Mouse (Mus musculus): Measurements from ENCODE around the gene Cdh23.

Gene Cdh23

DNA sequence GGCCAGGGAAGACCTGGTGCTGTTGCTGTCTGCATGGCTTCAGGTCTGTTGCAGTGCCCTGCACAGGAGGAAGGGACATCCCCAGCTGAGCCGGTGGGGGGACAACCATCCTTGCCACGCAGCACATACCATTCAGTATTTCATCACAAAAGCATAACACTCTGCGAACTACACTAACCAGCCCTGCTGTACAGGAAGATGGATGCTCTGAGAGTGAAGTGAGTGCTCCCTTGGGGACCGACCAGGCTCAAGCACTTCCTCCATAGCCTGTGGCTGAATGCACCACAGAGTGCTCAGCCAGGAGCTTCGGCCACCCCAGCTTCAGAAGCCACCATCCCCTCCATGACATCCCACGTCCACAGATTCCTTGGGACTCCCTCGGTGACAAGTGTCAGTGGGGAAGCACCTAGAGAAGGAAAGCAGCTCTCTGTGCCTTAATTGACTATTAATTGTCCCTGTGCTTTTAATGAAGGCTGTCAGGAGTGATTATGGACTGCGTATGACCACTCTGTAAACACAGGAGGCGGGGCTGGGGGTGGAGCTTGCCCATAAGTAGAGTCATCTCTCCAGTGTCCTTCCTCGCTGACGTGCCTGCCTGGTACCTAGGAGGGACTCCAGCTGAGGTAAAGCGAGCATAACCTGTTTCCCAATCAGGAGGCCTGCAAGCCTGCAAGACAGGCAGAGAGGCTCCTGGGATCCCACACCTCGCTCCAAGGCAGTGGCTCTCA lies 60.6 kb downstream of the Cdh23 start:
- DNase-seq (ENCODE audit: low spot score in 2 of 2) = no peak

DNA sequence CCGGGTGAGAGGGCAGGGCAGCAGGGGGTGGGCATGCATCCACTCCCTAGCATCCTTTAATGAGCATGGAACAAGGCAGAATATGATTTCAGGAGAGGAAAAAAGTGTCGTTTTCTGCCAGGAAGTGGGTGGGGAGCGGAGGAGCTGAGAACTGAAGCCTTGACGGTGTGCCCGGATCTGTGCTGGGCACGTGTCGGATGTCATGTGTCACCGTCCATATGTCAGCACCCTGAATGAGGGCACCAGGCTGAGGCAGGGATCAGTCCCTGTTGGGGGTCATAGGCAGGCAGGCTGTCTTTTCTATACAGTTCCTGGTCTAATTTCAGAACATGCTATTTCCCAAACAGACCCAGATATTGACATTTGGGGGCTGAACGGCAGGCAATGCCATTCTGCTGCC lies 61.9 kb downstream of the Cdh23 start:
- DNase-seq (ENCODE audit: low spot score in 2 of 2) = no peak

DNA sequence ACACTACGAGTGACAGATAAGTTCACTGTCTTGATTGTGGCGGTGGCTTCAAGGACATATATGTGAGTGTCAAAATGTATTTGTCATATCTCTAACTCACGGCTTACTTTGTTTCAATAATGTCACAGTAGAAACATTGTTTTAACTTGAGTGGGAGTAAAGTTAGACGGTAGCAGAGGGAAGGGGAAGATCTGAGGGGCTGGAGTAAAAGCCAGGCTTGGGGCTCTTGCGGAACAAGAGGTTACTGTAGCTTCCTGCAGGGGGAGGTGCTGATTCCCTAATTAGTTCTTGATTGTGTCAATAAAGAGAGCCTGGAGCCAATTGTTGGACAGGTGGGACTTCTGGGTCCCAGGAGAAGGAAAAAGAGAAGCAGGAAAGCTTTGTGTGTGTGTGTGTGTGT lies 70.2 kb downstream of the Cdh23 start:
- no peak for DNase-seq (ENCODE audit: low spot score in 2 of 2)

DNA sequence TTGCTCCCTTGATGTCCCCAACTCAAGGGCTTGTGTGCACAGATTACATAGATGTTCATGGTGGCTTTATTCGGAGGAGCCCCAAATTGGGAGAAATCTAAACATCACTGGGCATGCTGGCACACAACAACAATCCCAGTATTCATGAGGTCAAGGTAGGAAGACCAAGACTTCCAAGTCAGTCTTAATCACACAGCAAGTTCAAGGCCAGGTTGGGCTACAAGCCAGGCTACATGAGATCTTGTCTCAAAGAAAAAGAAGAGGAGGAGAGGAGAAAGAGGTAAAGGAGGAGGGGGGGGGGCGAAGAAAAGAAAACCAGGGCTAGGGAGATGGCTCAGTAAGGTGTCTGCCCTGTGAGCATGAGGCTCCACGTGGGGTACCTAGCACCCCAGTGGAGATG lies 70.8 kb downstream of the Cdh23 start:
- no peak for DNase-seq (ENCODE audit: low spot score in 2 of 2)

DNA sequence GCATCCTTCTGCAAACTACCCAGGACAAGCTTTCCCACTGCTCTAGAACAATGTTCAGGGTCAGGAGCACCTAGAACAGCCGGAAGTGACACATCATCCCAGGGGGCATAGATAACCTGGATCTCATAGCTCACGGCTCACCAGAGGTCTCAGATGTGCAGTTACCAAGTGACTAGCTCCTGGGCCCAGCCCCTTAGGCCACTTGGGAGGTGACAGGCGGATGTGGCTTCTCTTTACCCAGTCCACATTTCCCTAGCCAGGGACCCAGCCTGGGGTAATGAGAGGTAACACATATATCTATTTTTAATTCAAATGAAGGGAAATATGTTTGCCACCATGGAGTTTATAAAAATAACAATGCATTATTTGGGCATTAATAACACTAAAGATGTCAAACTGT lies 71.3 kb downstream of the Cdh23 start:
- DNase-seq (ENCODE audit: low spot score in 2 of 2) = no peak

DNA sequence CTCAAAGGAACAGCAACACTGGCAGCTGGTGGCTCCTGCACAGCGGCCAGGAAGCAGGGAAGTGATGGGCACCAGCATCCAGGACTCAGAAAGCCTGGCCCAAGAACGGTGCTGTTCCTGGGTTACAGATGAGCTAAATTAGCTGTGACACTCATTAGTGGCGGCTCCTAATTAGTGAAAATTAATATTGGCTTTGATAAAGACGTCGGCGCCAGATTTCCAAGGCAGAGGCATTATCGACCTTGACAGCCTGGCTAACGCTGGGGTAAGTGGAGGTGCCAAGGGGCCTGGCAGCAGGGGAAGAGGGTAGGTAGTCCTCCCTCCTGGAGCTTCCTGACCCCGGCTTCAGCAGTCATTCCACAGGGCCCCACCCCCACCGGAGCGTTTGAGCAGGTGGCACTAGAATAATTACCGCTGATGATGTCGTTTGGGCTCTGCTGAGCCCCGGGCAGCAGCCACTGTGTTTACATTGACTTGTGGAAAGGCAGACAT lies 72.0 kb downstream of the Cdh23 start:
- no peak for DNase-seq (ENCODE audit: low spot score in 2 of 2)

DNA sequence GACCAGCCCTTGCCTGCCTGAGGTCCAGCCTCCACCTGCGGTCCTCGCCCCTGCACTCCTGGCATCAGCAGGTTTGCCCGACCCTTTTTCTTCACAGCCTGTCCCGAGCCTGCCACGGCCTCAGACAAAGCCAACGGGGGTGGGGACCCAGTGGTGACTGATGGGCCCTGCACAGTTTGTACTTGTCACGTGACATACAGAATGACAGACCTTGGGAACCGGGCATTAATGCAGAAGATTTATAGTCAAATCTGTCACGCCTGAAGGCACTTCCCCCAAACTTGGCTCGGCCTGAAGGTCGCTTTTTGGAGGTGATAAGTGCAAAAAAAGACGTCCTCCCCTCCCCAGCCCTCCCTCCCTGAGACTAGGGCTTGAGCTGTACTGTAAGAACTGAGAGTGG lies 73.5 kb downstream of the Cdh23 start:
- no peak for DNase-seq (ENCODE audit: low spot score in 2 of 2)

DNA sequence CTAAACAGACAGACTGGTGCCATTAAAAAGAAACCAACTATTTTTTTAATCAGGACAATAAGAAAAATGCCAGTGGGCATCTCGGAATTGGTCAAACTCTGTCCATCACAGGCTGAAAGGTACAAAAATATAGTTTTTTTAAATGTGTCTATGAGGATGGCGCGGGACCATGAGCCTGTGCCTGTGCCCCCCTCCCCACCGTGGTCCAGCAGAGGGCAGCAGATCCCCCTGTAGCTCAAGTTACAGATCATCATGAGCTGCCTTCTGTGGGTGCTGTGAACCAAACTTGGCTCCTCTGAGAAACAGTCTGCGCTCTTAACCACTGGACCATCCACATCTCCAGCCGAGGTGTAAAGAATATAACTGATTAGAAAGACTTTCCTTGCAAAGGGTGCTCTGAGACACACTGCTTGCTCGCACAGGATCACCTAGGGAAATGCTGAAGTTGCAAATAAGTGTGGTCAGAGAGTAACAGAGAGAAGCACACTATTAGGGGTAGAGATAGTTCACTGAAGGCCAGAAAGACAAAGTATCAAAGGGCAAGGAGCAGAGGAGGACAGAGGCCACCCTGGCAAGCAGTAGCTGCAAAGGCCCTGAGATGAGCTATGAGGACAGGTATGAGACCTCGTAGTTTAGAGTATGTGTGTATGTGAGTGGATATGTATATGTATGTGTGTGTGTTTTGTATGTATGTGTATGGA lies 74.7 kb downstream of the Cdh23 start:
- DNase-seq (ENCODE audit: low spot score in 2 of 2) = no peak

DNA sequence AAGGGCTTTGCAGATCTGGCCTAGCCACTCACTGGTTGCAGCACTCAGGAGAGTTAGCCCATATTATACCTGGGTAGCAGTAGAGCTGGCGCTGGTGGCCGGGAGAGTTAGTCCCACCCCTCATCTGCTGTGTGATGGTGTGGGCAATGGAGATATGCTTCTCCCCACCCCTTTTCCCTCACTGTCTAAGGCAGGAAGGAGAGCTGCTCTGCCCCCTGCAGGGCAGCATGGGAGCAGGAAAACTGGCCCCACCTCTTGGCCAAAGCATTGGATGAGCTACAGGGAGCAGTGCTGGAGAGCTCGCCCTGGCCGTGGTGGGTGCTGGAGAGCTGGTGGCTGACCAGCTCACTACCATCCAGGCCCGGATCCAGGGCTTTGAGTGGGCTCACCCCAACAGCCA lies 80.4 kb downstream of the Cdh23 start:
- DNase-seq (ENCODE audit: low spot score in 2 of 2) = no peak

DNA sequence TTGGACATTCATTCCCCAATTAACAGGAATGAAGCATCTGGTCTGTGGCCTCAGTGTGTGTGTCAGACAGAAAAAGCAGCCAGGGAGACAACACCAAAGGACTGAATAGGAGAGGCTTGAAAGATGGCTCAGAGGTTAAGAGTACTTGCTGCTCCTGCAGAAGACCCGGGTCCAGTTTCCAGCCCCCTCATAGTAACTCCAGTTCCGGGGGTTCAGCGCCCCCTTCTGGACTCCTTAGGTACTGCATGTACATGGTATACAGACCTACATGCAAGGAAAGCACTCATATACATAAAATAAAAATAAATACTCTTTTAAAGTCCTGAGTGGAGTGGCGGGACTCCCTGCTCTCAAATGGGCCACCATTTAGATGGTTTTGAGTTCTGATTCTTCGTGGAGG lies 83.4 kb downstream of the Cdh23 start:
- DNase-seq (ENCODE audit: low spot score in 2 of 2) = peak; percentile 11 to 37

DNA sequence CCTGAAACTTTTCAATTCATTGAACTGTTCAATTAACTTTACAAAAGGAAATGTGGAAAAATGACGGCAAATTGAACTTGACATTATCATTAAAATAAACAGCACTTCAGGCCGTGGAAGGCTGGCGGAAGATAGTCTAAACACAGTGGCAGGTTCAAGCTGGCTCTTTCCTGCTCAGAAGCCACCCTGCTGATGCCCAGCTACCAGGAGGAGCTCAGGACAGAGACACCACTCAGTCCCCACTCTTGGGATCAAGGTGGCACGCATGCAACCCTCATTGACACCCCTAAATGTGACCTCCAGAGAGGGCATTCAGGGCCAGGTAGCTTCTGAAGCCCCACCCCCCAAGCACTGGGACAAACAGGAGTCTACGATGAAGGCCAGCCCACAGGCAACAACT lies 89.1 kb downstream of the Cdh23 start:
- DNase-seq (ENCODE audit: low spot score in 2 of 2) = no peak

DNA sequence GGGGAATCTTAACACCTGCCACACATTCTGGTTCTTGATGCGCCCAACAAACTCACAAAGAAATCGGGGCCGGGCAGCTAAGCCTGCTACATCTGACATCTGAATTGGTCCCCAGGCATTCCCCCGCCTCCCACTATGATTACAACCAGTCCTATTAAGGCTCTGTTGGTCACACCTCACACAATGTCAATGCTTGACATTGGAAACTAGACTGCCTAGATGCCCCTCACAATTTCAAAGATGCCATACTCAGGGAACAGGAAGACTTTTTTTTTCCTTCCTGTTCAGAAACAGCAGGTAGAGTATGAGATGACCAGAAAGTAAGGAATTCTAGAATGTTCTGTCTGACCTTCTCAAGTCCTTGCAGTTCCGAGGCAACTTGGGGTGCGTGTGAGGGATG lies 89.6 kb downstream of the Cdh23 start:
- DNase-seq (ENCODE audit: low spot score in 2 of 2) = no peak

DNA sequence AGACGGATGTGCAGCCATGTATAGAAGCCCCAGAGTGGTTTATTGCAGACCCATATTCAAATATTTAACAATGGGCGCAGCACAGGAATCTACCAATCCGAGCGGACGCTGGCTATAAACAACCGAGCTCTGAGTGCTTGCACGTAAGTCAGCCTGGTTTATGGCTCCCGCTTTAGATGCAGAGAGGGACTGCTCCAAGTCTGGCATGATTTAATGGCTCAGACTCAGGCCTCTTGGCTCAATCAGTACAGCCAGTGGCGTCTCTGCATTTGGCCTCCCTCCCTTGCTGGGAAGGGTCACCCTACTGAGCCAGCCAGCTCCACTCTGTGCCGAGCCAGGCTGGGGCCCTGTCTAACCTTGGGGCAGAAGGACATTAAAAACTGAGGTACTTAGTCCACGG lies 94.1 kb downstream of the Cdh23 start:
- DNase-seq (ENCODE audit: low spot score in 2 of 2) = no peak

DNA sequence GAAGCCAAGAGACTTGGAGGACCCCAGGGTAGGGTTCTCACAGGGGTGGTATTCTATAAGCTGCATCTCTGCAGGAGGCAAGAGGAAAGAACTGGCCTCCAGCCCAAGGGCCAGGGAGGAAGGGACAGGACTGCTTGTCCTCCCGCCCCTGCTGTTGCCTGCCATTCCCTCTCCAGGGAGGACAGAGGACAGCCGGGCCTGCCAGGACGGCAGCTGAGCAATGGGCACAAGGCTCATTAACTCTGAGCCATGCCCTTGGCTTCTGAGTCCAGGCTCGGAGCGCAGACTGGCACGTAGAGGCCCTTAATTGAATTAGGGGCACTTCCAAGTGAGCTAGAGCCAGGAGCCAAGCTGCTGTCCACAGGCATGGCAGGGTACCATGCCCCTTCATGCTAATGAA lies 101.1 kb downstream of the Cdh23 start:
- DNase-seq (ENCODE audit: low spot score in 2 of 2) = no peak

DNA sequence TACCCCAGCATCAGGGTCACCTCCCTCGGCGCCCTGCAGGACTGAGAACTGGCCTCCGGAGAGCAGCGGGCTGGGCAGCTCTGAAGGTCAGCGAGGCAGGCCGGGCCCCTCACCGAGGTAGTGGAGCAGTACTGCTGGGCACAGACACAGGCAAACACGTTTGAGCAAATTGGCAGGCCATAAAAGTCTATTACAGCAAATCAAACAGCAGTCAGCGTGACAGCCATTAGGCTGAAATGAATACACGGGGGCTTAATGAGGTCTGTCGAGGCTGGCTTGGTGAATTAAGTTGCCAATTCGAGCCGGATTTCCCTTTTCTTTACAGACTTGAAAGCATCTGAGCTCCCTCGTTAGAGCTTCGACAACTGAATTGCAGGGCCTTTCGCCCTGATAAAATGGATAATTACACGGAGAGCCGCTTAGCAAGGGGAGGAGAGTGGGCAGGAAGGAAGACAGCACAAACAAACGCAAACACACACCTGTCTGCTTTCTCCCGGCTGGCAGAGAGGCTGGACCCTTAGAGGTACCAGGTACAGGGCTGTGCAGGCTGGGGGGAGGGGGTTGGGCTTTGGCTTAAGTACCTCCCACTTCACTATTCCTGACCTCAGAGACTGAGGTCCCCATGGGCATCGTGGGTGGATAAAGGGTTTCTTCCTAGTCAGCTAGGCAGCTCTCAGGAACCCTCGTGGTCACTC lies 103.3 kb downstream of the Cdh23 start:
- no peak for DNase-seq (ENCODE audit: low spot score in 2 of 2)

DNA sequence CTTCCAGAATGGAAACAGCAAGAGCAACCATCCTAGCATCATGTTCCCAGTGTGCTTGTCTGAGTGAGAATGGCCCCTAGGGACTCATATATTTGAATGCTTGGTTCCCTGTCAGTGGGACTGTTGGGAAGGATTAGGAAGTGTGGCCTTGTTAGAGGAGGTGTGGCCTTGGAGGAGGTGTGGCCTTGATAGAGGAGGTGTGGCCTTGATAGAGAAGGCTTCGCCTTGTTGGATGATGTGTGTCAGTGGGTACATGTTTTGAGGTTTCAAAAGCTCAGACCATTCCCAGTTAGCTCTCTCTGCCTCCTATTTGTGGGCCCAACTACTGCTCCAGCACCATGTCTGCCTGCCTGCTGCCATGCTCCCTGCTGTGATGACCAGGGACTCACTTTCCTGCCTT lies 105.0 kb downstream of the Cdh23 start:
- no peak for DNase-seq (ENCODE audit: low spot score in 2 of 2)

DNA sequence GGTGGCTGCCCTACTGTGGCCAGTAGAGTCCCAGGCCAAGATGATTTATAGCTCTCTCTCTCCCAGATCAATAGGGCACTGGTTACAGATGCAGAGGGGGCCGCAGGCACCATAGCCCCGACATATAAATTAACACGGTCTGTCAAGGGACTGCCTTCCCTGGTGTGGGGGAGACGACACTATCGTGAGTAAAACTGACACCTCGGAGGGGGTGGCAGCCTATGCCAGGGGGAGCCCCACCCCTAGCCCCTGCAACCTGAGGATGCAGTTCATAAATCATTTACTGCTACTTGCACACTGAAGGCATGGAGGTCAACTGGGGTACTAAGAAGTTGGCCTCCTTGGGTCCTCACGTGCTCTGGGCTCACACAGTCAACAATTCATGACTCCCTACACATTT lies 106.0 kb downstream of the Cdh23 start:
- no peak for DNase-seq (ENCODE audit: low spot score in 2 of 2)

DNA sequence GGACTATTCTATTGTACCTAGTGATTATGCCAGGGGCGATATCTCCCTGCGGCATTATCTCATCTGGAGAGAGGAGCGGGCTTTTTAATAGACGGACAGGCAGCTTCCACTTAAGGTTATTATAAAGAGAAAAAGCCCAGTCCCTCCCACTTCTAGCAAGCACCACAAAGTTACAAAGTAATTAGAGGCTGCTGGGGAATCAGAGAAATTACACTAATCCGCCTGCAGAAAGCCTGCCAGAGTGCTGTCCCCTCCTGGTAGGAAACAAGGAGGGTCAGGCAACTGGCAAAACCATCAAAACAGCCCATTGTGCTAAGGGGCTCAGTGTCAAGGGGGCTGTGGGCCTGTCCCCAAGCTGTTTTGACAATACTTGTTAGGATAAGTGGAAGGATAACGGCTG lies 110.6 kb downstream of the Cdh23 start:
- no peak for DNase-seq (ENCODE audit: low spot score in 2 of 2)

DNA sequence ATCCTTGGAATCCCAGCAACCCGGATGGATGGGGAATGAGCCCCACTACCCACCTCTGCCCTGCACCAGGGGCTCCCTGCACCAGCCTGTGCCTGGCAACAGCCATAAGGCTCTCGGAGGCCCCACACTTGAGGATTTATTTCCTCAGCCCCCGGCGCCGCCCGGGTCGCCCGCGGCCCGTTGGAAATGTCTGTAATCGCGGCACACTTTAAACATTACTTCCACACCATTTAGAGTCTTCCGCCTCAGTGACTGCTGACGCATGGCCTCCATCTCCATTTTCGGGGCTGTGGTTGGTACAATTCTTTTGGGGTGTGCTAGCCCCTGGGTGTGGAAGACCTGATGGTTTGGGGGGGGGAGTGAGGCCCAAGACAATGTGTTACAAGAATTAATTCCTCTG lies 113.3 kb downstream of the Cdh23 start:
- DNase-seq (ENCODE audit: low spot score in 2 of 2) = no peak

DNA sequence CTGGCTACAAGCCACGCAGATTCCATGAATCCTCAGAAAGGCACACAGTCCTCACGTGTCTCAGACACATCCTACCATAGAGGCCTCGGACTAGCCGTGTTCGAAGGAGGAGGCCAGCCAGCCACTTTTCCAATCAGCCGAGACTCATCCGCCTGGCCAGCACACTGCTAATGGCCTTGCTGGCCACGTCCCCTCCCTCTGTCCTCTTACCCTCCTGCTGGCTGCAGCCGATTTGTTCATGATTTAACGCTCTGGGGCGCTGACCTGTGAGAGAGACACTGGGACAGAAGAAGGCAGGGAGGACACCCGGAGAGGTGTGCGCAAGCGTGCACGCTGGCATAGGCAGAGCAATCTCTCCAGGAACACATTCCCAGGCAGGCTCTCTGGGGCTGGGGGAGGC lies 115.6 kb downstream of the Cdh23 start:
- no peak for DNase-seq (ENCODE audit: low spot score in 2 of 2)

DNA sequence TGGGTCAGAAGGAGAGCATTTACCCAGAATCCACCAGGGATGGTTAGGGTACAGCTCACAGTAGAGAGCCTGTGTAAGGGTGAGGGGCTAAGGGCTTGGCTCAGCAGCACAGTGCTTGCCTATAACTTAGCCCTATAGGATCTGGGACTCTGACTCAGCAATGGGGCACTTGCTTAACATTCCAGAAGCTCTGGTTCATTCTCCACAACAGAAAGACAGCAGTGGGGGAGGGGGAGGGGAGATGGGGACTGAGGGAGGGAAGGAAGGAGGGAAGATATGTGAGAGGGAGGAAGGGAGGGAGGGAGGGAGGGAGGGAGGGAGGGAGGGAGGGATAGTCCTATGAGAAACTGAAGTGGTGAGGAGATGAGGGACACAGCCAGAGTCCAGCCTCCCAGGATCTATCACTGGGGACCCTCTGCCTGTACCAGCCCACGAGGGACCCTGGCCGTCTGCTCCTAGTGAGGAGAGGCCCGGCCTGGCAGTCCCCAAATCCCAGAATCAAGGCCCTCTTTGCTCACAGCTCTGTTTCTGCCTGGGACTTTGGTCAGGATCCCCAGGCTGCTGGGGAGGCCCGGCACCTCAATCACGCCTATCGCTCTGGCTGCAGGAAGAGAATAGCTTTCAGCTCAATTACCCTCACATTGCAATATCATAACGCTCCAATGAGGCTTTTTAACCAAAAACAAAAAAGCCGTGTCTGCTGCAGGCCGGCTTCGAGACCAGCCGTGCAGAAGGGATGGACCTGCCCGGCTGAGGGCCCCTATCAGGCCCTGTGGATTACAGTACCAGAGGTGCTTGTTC lies 117.4 kb downstream of the Cdh23 start:
- DNase-seq (ENCODE audit: low spot score in 2 of 2) = no peak

Data from natural killer cell, adult 2 months (primary cell).